Mouse (Mus musculus) heart, adult 11 months (tissue): ENCODE data around the gene Cd72.

Source experiments
- DNase-seq: peaks from one replicate; pipeline ENCODE4 v3.0.0; 2022

The Cd72 gene

DNA sequence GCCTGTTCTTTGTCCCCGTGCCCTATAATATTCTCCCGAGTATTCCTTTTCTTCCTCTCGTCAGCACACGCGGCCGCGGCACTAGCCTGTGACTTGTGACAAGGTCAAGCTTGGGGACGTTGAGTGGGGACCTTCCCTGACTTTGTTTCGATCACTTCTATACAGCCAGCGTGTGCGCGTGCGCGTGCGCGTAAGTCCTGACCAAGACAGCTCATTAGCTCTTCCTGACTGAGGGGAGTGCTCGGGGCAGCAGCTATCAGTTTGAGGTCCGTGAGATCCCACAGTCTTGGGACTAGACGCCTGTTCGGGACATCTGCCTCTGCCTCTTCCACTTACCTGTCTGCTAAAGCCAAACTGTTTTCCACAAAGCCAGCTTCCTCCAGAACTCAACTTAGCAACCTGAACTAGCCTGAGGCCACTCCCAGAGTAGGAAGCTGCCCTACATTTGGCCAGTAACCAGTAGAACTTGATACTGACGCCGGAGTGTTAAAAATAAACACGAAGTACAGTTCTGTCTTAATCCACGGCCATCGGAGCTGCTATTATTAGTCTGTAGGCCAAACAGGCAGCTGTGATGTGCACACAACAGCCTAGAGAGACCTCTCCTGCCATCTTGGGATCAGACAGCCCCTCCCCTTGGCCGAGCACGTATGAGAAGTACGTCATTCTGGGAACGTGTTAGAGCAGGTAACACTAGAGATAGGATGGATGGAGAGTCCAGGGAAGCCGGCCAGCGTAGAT is 54.9 kb downstream of the Cd72 start:
- peak; percentile 98 for DNase-seq

GRCm38 (mm10) chr4:43398829-43399331 is 55.5 kb downstream of the Cd72 start:
- DNase-seq: peak; percentile 98

- DNase-seq: peak; percentile 85
Observed at GRCm38 (mm10) chr4:43398014-43398413, 56.4 kb downstream of the Cd72 start.
